Mouse (Mus musculus) liver, embryonic 14.5 days (tissue): ENCODE measurements at regions not wholly inside any gene's neighbourhood (a gene's known extent, or its start where the extent isn't known, plus 50 kb on each side); places are given as distances from the start of the nearest gene placed in this dataset.
"Not testable (repeated sequence)": the region's sequence is repeated elsewhere in the genome, so short reads cannot be mapped to it uniquely, and the experiment has no call there.

Source experiments
- ATAC-seq: fragments of 200-750 bp; cut with Nextera tagmentation; 2 replicates; pipeline ENCODE4 v1.8.0; 2017; ENCODE audit warnings: moderate number of reproducible peaks, mild to moderate bottlenecking, moderate library complexity; ENCODE audit not compliant: insufficient read depth
- DNase-seq, 3 experiments: peaks; one replicate each; pipeline ENCODE4 v3.0.0-alpha.2; 2012 to 2013; ENCODE audit warnings: low read depth in 3 of 3, low spot score in 3 of 3
- H3K27ac ChIP-seq: fragments of 300-500 bp; sonication (generic); 2 replicates; pipeline ENCODE4 v1.5.1; 2014; ENCODE audit warnings: moderate library complexity, mild to moderate bottlenecking, control low read depth, inconsistent platforms
- H3K27me3 ChIP-seq: fragments of 300-500 bp; sonication (generic); 2 replicates; pipeline ENCODE4 v1.6.1; 2014; ENCODE audit warnings: mild to moderate bottlenecking, low read length, moderate library complexity; ENCODE audit not compliant: control insufficient read depth, insufficient read depth
- H3K36me3 ChIP-seq: fragments of 300-500 bp; sonication (generic); replicated peaks from 2 replicates; pipeline ENCODE4 v1.6.1; 2014; ENCODE audit warnings: low read depth; ENCODE audit not compliant: control insufficient read depth, insufficient read depth
- H3K4me1 ChIP-seq, 2 experiments: fragments of 200-500 bp in 1 of 2; fragments of 300-500 bp in 1 of 2; sonication (generic) in 1 of 2; replicated peaks; 2 replicates each; pipeline ENCODE4 v1.6.1; 2012 to 2014; ENCODE audit warnings: antibody characterized with exemption in 1 of 2, inconsistent platforms in 1 of 2, low read length in 1 of 2; ENCODE audit not compliant: control insufficient read depth in 2 of 2, insufficient read depth in 2 of 2
- H3K4me2 ChIP-seq: fragments of 300-500 bp; sonication (generic); 2 replicates; pipeline ENCODE4 v1.6.1; 2014; ENCODE audit warnings: low read depth, mild to moderate bottlenecking, control low read depth, moderate library complexity
- H3K4me3 ChIP-seq, 2 experiments: fragments of 200-500 bp in 1 of 2; fragments of 300-500 bp in 1 of 2; sonication (generic) in 1 of 2; 2 replicates each; pipeline ENCODE4 v1.5.1; 2012 to 2014; ENCODE audit warnings: low read depth in 2 of 2, low read length in 2 of 2, mild to moderate bottlenecking in 2 of 2, control low read depth in 1 of 2, inconsistent platforms in 1 of 2, moderate library complexity in 1 of 2; ENCODE audit not compliant: insufficient read depth in 1 of 2
- H3K9ac ChIP-seq: fragments of 300-500 bp; sonication (generic); replicated peaks from 2 replicates; pipeline ENCODE4 v1.6.1; 2014; ENCODE audit warnings: mild to moderate bottlenecking, control low read depth, moderate library complexity
- H3K9me3 ChIP-seq: fragments of 300-500 bp; sonication (generic); 2 replicates; pipeline ENCODE4 v1.6.1; 2016; ENCODE audit warnings: low read length, mixed read lengths; ENCODE audit not compliant: control insufficient read depth
- WGBS: fragments of 180-500 bp; shearing (Covaris S2); extraction: QIAGEN DNeasy Blood & Tissue Kit; methylation state at CpG from one replicate; pipeline ENCODE4 v1.1.7; 2014; ENCODE audit not compliant: insufficient replicate concordance; 5-methylcytosine and 5-hydroxymethylcytosine counted together

GRCm38 (mm10) chr4:122455100-122455499 lies 234.0 kb upstream of the 9530002B09Rik start:
- WGBS: no CpG with 5 or more reads among the region's 21 CpGs
- H3K9me3 ChIP-seq, H3K27ac ChIP-seq, H3K4me1 ChIP-seq, H3K9ac ChIP-seq, H3K4me2 ChIP-seq, H3K27me3 ChIP-seq, H3K4me3 ChIP-seq, H3K36me3 ChIP-seq, DNase-seq: not testable (repeated sequence)
- ATAC-seq: peak; percentile 99
